Mouse (Mus musculus): ENCODE data around the gene Olfr341. TPM values are rescaled to one million over a fixed set of nuclear protein-coding genes. Genes with fewer than 3 reads are reported as not detected.

Gene Olfr341
- total and polyA plus RNA-seq, 3 experiments: not detected

Other genes starting within 250 kb of the Olfr341 start
- not detected in 2 replicates for gene Olfr338, start 108.9 kb downstream of the Olfr341 start, total RNA-seq (2012; rRNA removed)
- not detected for gene Olfr338, start 108.9 kb downstream of the Olfr341 start, polyA plus RNA-seq (2012; ENCODE audit: insufficient read depth in 1 of 2, insufficient read length in 2 of 2, low read depth in 1 of 2, low replicate concordance in 2 of 2, missing spikeins in 1 of 2)
- not detected in 2 replicates for gene Olfr339, start 63.5 kb downstream of the Olfr341 start, total RNA-seq (2012; rRNA removed)
- not detected for gene Olfr339, start 63.5 kb downstream of the Olfr341 start, polyA plus RNA-seq (2012; ENCODE audit: insufficient read depth in 1 of 2, insufficient read length in 2 of 2, low read depth in 1 of 2, low replicate concordance in 2 of 2, missing spikeins in 1 of 2)
- not detected in 2 replicates for gene Olfr340, start 29.9 kb downstream of the Olfr341 start, total RNA-seq (2012; rRNA removed)
- not detected for gene Olfr340, start 29.9 kb downstream of the Olfr341 start, polyA plus RNA-seq (2012; ENCODE audit: insufficient read depth in 1 of 2, insufficient read length in 2 of 2, low read depth in 1 of 2, low replicate concordance in 2 of 2, missing spikeins in 1 of 2)
- gene Olfr342, start 42.5 kb upstream of the Olfr341 start, total RNA-seq (2012; rRNA removed): not detected in 2 replicates
- not detected for gene Olfr342, start 42.5 kb upstream of the Olfr341 start, polyA plus RNA-seq (2012; ENCODE audit: insufficient read depth in 1 of 2, insufficient read length in 2 of 2, low read depth in 1 of 2, low replicate concordance in 2 of 2, missing spikeins in 1 of 2)
- gene Olfr344, start 84.2 kb upstream of the Olfr341 start, total RNA-seq (2012; rRNA removed): not detected in 2 replicates
- gene Olfr344, start 84.2 kb upstream of the Olfr341 start, polyA plus RNA-seq (2012; ENCODE audit: insufficient read depth in 1 of 2, insufficient read length in 2 of 2, low read depth in 1 of 2, low replicate concordance in 2 of 2, missing spikeins in 1 of 2): not detected
- not detected in 2 replicates for gene Olfr345, start 157.6 kb upstream of the Olfr341 start, total RNA-seq (2012; rRNA removed)
- gene Olfr345, start 157.6 kb upstream of the Olfr341 start, polyA plus RNA-seq (2012; ENCODE audit: insufficient read depth in 1 of 2, insufficient read length in 2 of 2, low read depth in 1 of 2, low replicate concordance in 2 of 2, missing spikeins in 1 of 2): not detected
- not detected in 2 replicates for gene Olfr346, start 203.3 kb upstream of the Olfr341 start, total RNA-seq (2012; rRNA removed)
- gene Olfr346, start 203.3 kb upstream of the Olfr341 start, polyA plus RNA-seq (2012; ENCODE audit: insufficient read depth in 1 of 2, insufficient read length in 2 of 2, low read depth in 1 of 2, low replicate concordance in 2 of 2, missing spikeins in 1 of 2): not detected
- gene Olfr347, start 249.4 kb upstream of the Olfr341 start, total RNA-seq (2012; rRNA removed): not detected in 2 replicates
- not detected for gene Olfr347, start 249.4 kb upstream of the Olfr341 start, polyA plus RNA-seq (2012; ENCODE audit: insufficient read depth in 1 of 2, insufficient read length in 2 of 2, low read depth in 1 of 2, low replicate concordance in 2 of 2, missing spikeins in 1 of 2)